Mouse (Mus musculus): ENCODE data around the gene Cyb5rl.
A peak's percentile ranks its signal among the peaks of the same experiment; 100 is the strongest.
"Not testable (repeated sequence)": the region's sequence is repeated elsewhere in the genome, so short reads cannot be mapped to it uniquely, and the experiment has no call there.

The Cyb5rl gene

DNA sequence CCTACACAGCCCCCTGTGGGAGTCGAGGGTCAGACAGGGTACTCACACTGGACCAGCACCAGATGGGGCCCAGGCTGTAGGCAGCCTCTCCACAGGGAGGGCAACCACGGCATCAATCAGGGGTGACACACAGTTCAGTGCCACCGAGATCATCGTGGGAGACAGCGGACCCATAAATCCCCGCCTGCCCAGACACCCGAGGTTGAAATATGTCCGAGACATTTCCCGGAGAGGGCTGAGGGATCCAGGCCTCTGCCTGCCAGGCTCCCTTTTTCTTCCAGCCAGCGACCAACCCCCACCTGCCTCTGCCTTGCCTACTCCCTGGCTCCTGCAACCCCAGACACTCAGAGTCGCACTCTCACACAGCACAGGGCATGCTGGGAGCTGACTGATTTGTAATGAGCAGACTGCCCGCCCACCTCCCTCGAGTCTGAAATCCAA is 41.5 kb downstream of the Cyb5rl start:
- DNase-seq (ENCODE audit: low read depth, low spot score) = peak; percentile 34

DNA sequence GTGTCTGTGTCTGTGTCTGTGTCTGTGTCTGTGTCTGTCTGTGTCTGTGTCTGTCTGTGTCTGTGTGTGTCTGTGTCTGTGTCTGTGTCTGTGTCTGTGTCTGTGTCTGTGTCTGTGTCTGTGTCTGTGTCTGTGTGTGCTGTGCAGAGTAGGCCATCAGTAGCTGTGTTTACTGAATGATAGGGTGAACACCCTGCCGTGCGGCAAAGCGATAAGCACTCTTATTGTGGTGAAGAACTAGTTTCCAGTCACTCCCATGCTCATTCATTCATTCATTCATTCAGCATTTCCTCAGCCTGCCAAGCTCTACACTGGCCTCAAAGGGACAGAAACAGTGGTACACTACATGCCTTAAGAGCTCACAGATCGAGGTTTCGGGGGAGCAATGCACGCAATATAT is 42.4 kb downstream of the Cyb5rl start:
- DNase-seq (ENCODE audit: low read depth, low spot score) = not testable (repeated sequence)

DNA sequence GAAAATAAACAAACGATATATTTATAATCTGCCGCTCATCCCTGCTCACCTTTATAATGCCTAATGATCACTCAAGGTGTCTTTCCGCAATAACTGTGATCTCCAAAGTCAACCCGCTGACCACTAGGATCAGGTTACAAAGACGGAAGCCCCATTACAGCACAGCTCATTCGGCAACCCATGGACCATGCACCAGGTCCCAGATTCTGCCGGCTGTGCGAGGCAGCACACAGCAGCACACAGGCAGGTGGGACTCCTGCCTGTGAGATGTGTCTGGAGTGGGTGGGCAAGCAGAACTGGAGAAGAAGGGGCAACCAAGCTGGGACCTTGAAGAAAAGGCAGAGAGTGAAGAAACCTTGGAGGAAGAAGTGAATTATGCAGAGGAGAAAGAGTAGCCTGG is 47.5 kb downstream of the Cyb5rl start:
- no peak for DNase-seq (ENCODE audit: low read depth, low spot score)

DNA sequence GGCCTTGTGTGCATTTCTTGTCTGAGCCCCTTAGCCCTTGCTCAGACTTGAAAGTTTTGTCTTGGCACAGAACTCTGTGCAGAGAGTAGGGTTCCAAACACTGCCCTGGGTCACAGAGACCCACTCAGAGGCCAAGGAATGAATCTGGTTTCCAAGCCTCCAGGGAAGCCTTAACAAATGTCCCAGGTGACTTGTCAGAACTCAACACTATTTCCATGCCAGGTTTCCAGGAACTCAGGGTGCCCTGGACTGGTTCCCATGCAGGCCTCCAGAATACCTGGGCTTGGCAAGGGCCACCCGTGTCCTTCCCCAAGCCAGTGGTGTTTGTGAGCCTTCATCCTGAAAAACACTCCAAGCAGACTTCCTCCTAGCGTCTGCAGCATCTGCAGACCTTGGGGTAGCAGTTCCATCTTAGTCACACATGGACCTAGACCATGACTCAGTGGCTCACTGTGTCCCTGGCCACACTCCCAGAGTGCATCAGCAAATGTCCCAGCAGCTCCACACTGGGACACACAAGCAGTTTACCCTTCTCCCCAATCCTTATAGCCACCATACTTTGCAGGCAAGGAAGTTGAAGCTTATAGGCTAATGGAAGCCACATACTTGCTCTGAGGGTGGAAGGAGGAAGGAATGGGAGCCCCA is 51.1 kb downstream of the Cyb5rl start:
- no peak for DNase-seq (ENCODE audit: low read depth, low spot score)

DNA sequence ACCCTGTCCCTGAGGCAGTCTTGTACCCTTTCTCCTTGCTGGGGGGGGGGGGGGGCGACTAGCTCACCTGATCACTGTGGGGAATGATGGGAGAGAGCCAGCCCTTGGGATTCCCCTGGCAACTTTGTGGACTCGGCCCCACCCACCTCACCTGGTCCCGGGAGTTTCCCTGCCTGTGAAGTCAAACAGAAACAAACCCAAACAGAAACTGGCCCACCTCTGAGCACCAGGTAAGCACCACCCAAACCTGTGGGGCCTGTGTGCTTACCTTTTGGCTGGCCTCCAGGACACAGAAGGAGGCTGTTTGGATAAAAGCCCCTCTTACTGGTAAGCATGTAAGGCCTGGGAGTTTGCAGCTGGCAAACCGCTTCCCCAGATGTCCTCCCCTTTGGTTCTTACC is 52.3 kb downstream of the Cyb5rl start:
- no peak for DNase-seq (ENCODE audit: low read depth, low spot score)

DNA sequence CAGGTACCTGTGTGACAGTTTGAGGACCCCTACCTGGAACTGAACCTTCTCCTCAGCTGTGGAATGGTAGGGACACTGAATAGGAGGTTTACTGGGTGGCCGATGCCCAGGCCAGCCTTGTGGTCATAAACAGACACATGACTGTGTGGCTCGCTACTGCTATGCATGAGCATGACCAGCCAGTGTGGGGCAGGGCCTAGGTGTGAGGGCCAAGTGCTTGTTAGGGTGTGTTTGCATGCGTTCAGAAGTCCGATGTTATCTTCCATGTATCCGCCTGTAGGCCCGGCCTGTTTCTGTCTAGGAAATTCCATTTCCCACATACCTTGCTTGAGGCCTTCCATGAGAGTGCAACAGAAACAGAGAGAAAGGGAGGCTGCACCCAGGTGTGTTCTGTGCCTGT is 53.9 kb downstream of the Cyb5rl start:
- no peak for DNase-seq (ENCODE audit: low read depth, low spot score)

DNA sequence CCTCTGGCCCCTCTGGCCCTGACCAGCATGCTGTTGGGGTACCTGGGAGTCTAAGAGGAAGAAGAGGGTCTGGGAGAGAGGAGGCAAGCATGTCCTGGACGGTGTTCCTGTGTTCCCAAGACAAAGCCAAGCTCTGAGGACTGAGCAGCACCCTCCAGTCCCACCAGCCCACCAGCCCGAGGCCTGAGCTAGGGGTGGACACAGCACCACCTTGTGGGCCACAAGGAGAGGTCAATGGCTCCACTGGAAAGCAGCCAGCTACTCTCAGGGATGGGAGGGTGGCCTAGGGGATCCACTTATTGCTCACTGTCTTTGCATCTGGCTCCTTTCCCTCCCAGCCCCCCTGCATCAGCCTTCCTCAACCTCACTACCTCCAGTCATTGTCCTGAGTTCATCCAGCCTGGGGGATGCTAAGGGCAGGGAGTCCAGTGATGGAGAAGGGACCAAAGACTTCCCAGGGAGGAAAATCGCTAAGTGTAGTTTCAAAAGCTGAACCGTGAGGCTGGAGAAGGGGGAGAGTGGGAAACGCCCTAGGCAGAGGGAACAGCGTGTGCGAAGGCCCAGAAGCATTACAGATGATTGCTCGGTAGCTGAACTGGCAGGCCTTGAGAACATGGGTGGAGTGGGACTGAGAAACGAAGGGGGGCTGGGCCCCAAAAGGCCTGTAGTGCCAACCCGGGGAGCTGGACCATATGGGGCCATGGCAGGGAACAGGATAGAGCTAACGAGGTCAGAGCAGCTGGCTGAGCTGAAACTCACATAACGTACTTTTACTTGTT is 54.6 kb downstream of the Cyb5rl start:
- no peak for DNase-seq (ENCODE audit: low read depth, low spot score)

DNA sequence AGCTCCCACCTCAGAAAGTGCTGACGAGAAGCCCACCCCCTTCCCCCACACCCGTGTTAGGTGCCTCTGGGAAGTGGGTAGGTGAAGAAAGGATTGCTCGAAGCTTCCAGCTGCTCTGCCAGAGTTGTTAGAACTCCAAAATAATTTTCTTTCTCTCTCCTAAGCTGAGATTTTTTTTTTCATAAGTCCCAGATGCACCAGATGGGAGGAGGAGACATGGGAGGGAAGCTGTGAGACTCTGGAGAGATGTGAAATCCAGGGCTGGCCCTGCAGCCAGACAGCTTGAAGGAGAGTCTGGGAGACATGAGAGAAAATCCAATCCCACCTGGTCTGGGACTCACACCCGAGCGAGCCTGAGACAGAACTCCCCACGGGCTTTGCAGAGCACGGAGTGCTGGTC is 57.6 kb downstream of the Cyb5rl start:
- DNase-seq (ENCODE audit: low read depth, low spot score) = peak; percentile 58

DNA sequence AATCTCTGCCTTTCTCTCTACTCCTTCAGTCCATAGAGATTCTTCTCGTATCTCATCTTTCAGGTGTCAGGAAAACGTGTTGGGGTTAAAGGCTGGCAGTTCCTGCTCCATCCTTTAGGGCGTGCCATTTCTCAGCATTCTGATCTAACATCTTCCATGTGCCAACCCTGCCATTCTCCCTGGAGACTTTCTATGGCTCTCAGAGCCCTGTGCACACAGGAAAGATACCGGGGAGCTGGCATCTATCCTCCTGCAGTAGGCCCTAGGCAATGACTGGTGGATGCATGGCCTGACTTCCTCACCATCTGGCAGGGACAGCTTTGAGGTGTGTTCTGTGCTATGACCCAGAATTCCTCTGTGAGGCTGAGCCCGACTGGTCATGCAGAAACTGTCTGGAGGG is 58.3 kb downstream of the Cyb5rl start:
- no peak for DNase-seq (ENCODE audit: low read depth, low spot score)

DNA sequence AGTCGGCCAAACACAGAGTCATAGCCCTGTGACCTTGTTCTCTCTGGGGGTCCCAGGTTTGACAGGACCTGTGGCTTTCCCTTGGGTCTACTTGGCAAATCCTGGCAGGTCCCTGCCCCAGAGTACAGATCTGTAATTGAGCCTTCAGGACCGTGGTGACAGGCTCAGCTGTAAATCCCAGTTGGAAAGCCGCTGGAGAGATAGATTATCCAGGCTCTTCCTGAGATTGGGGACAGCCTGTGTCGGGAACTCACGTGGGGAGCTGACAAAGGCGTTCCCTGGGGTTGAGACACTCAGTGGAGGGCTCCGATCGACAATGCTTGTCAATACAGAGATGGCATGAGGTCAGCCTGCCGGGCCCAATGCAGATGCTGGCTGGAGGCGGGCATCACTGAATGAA is 59.6 kb downstream of the Cyb5rl start:
- DNase-seq (ENCODE audit: low read depth, low spot score) = no peak

DNA sequence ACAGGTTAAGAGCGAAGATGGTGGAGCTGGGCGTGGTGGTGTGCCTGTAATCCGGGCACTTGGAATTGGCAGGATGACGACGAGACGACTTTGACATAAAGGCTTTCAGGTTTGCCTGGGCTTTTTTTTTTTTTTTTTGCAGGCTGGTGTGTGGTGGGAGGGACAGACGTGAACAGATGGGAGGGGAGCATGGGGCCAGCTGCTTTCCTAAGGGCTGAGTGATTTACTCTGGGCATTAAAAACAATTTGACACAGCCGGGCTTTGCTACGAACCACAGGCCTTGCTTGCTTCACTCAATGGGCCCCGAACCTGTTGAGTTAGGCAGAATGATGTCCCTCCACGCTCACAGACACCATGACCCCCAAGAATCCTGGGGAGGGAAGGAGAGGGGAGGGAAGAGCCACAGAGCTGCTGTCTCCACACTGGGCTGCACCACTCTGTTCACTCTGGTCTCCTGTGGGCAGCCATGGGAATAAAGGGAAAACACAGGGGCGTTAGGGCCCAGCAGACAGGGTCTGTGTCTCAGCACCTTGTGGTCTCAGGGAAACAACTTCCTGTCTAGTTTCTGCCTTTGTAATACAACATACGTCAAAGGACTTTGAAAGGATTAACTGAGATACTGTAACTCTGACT is 60.2 kb downstream of the Cyb5rl start:
- DNase-seq (ENCODE audit: low read depth, low spot score) = no peak

DNA sequence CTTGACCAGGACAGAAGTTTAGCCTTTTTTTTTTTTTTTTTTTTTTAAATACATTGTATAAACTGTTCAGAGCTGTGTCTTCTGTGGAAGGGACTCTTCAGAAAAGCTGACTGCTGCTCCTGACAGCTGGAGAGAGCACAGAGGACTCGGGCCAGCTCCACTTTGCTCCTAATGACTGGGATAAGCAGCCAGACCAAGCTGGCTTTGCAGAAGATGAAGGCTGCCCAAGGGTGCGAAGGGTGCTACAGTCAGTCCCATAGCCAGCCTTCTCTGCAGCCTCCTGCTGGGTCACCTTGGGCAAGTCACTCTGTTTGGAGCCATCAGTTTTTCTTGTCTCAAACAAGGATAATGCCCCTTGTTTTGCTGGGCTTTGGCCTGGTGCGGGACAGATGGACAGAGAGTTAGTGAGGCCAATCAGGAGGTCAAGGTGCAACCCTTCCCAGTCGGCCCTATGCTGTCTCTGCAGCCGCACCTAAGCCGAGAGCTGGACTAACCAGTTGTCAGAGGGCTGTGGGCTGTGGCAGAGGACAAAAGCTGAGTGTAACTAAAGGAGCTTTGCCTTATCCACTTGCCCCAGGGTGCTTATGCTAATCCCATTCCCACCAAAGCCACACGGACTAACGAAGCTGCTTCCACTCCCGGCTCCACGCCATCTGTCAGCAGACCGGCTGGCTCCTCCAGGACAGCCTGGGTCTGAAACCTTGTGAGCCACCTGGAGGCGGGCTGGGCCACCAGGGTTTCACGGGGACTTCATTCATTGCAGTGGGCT is 61.3 kb downstream of the Cyb5rl start:
- no peak for DNase-seq (ENCODE audit: low read depth, low spot score)

DNA sequence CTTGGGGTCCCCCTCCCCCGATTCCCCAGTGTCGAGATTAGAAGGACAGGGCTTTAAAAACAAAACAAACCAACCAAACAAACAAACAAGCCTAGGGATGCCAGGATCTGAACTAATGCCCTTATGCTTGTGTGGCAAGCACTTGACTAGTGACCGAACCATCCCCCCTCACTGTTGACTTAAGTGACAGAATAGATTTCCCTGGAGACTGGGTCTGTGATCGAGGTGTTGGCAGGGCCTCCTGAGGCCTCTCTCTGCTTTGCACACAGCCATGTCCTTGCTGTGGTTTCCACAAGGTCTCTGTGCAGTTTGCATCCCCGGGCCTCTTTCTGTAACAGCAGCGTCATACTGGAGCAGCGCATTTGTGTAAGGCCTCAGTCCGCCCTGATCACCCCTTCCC is 62.6 kb downstream of the Cyb5rl start:
- DNase-seq (ENCODE audit: low read depth, low spot score) = no peak

DNA sequence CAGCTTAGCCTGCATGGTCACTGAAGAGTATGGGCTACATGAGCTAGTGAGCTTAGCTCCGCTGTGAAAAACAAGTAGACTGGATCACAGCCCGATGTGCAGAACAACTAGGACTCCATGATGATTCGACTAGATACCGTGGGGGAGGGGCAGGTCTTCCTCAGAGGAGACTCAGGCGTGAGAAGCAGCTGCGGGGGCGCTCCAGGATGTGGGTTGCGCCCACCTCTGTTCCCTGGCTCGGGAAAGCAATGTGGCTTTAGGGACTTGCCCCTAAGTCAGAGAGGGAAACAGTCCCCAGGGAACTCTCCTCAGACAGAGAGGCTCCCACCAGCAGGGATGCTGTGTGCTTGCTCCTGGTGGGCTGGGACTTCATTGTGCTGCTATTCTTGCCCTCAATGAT is 63.7 kb downstream of the Cyb5rl start:
- DNase-seq (ENCODE audit: low read depth, low spot score) = no peak

DNA sequence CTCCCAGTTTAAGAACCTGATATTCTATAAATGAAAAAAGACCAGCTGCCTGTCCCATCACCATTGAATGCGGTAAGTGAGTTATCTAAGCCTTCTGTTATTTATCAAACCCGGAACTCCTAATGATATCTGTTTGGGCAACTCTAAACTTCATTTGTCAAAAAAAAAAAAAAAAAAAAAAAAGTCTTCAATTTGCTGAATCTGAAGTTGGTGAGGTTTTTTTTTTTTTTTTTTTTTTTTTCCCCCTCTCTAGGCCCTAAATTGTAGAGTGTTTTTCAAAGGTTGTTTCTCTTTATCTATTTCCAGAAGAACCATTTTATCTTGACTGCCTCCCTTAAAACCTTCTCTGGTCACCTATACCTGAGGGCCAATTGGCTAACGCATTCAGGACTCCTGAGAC is 68.1 kb downstream of the Cyb5rl start:
- no peak for DNase-seq (ENCODE audit: low read depth, low spot score)

DNA sequence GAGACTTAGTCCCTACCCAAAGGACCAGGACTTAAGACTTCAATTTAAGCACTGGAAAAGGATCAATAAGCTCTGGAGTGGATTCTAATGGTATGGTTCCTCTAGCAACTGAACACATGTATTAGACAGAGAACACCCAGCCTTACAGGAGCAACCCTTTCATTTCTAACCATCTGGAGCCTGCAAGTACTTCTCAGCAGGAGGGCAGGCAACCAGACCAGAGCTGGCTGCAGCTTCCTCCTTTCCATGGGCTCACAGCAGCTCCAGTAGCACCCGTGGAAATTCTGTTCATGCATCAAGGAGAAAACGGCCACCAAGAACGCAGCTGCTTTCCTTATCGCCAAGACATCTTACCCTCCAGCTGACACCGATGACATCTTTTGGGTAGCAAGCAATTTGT is 68.9 kb downstream of the Cyb5rl start:
- DNase-seq (ENCODE audit: low read depth, low spot score) = no peak

DNA sequence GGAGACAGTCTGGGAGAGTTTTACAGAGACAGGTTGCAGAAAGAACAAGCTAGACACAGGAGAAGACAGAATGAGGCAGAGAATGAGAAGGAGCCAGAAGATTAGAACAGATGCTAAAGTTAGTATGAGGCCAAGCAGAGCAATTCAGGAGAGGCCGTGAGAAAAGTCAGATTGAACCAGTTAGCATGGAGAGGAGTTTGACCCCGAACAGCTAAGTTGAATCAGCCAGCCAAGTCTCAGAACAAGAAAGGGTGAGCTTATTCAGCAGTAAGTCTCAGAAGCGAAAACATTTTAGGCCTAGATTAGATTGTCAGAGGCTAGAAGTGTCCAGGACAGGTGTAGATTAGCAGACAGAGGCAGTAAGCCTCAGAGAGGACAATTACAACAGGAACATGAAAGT is 69.7 kb downstream of the Cyb5rl start:
- no peak for DNase-seq (ENCODE audit: low read depth, low spot score)
